Mouse (Mus musculus) MEL (cell line): ENCODE measurements around the gene Upf1. TPM values are rescaled to one million over a fixed set of nuclear protein-coding genes. Genes with fewer than 3 reads are reported as not detected.

ENCODE experiments used
- DNase-seq: peaks from one replicate; pipeline ENCODE4 v3.0.0; 2011; ENCODE audit warnings: low read depth, low spot score
- H3K27ac ChIP-seq: 2 replicates; pipeline ENCODE4 v1.5.1; 2012; ENCODE audit warnings: low read depth, mild to moderate bottlenecking, control low read depth, low read length, moderate library complexity; ENCODE audit not compliant: control insufficient read depth
- H3K27me3 ChIP-seq, 2 experiments: fragments of 150-350 bp in 1 of 2; sonication (generic) in 1 of 2; 2 replicates each; pipeline ENCODE4 v1.6.1; 2012; ENCODE audit warnings: low read length in 2 of 2, mild to moderate bottlenecking in 2 of 2, improper control_type of control experiment in 1 of 2, moderate library complexity in 1 of 2; ENCODE audit not compliant: insufficient read depth in 2 of 2, control insufficient read depth in 1 of 2
- H3K36me3 ChIP-seq, 2 experiments: 2 replicates each; pipeline ENCODE4 v1.6.1; 2012 to 2014; ENCODE audit warnings: low read length in 2 of 2, improper control_type of control experiment in 1 of 2, inconsistent platforms in 1 of 2, mild to moderate bottlenecking in 1 of 2; ENCODE audit not compliant: insufficient read depth in 2 of 2, control insufficient read depth in 1 of 2
- H3K4me1 ChIP-seq, 2 experiments: fragments of 150-350 bp in 1 of 2; sonication (generic) in 1 of 2; 2 replicates each; pipeline ENCODE4 v1.6.1; 2012; ENCODE audit warnings: low read length in 2 of 2, improper control_type of control experiment in 1 of 2, mild to moderate bottlenecking in 1 of 2; ENCODE audit not compliant: insufficient read depth in 2 of 2, control insufficient read depth in 1 of 2
- H3K4me3 ChIP-seq, 2 experiments: fragments of 150-350 bp in 1 of 2; sonication (generic) in 1 of 2; 2 replicates each; pipeline ENCODE4 v1.5.1; 2012; ENCODE audit warnings: low read depth in 2 of 2, low read length in 2 of 2, mild to moderate bottlenecking in 2 of 2, moderate library complexity in 2 of 2, control low read depth in 1 of 2, improper control_type of control experiment in 1 of 2; ENCODE audit not compliant: control insufficient read depth in 1 of 2, insufficient read depth in 1 of 2
- H3K79me2 ChIP-seq: 2 replicates; pipeline ENCODE4 v1.6.1; 2012; ENCODE audit warnings: mild to moderate bottlenecking, low read length, moderate library complexity; ENCODE audit not compliant: control insufficient read depth, poor library complexity, insufficient read depth
- H3K9ac ChIP-seq: 2 replicates; pipeline ENCODE4 v1.6.1; 2012; ENCODE audit warnings: low read depth, mild to moderate bottlenecking, control low read depth, low read length, moderate library complexity; ENCODE audit not compliant: control insufficient read depth, poor library complexity, severe bottlenecking
- H3K9me3 ChIP-seq: fragments of 150-350 bp; sonication (generic); replicated peaks from 2 replicates; pipeline ENCODE4 v1.6.1; 2012; ENCODE audit warnings: mild to moderate bottlenecking, low read length, improper control_type of control experiment, moderate library complexity; ENCODE audit not compliant: insufficient read depth
- BHLHE40 ChIP-seq: IDR thresholded peaks from 2 replicates; pipeline ENCODE4 v1.6.1; 2012; ENCODE audit warnings: low read depth, mild to moderate bottlenecking, inconsistent platforms, low read length, improper control_type of control experiment, borderline replicate concordance
- CHD2 ChIP-seq: IDR thresholded peaks from 2 replicates; pipeline ENCODE4 v1.6.1; 2011; ENCODE audit warnings: low read length, improper control_type of control experiment
- CTCF ChIP-seq, 3 experiments: IDR thresholded peaks in 2 of 3; conservative IDR thresholded peaks in 1 of 3; 2 replicates each; pipeline ENCODE4 v1.5.1; 2011 to 2012; ENCODE audit warnings: low read length in 3 of 3, low read depth in 2 of 3, mild to moderate bottlenecking in 2 of 3, improper control_type of control experiment in 1 of 3, inconsistent platforms in 1 of 3, mixed read lengths in 1 of 3, moderate library complexity in 1 of 3; ENCODE audit not compliant: control insufficient read depth in 1 of 3, insufficient read depth in 1 of 3, poor library complexity in 1 of 3, severe bottlenecking in 1 of 3
- ELF1 ChIP-seq: IDR thresholded peaks from 2 replicates; pipeline ENCODE4 v1.6.1; 2014; ENCODE audit warnings: low read depth, mild to moderate bottlenecking, inconsistent platforms, low read length, improper control_type of control experiment, moderate library complexity
- EP300 ChIP-seq, 2 experiments: IDR thresholded peaks; 2 replicates each; pipeline ENCODE4 v1.6.1; 2011; ENCODE audit warnings: improper control_type of control experiment in 2 of 2, low read length in 2 of 2, low read depth in 1 of 2, mild to moderate bottlenecking in 1 of 2
- ETS1 ChIP-seq: IDR thresholded peaks from 2 replicates; pipeline ENCODE4 v1.6.1; 2012; ENCODE audit warnings: low read depth, mild to moderate bottlenecking, inconsistent platforms, low read length, improper control_type of control experiment, moderate library complexity
- GABPA ChIP-seq: IDR thresholded peaks from 2 replicates; pipeline ENCODE4 v1.6.1; 2012; ENCODE audit warnings: low read depth, mild to moderate bottlenecking, inconsistent platforms, low read length, improper control_type of control experiment, moderate library complexity
- HCFC1 ChIP-seq: IDR thresholded peaks from 2 replicates; pipeline ENCODE4 v1.6.1; 2012; ENCODE audit warnings: low read depth, mild to moderate bottlenecking, inconsistent platforms, low read length, improper control_type of control experiment, moderate library complexity
- MAZ ChIP-seq: IDR thresholded peaks from 2 replicates; pipeline ENCODE4 v1.6.1; 2012; ENCODE audit warnings: low read depth, mild to moderate bottlenecking, inconsistent platforms, low read length, improper control_type of control experiment
- MXI1 ChIP-seq: IDR thresholded peaks from 2 replicates; pipeline ENCODE4 v1.6.1; 2011; ENCODE audit warnings: mild to moderate bottlenecking, low read depth, low read length, improper control_type of control experiment
- MYB ChIP-seq: IDR thresholded peaks from 2 replicates; pipeline ENCODE4 v1.6.1; 2011; ENCODE audit warnings: mild to moderate bottlenecking, low read depth, low read length, improper control_type of control experiment
- NELFE ChIP-seq: IDR thresholded peaks from 2 replicates; pipeline ENCODE4 v1.6.1; 2011; ENCODE audit warnings: low read depth, low read length, improper control_type of control experiment
- NRF1 ChIP-seq: IDR thresholded peaks from 2 replicates; pipeline ENCODE4 v1.6.1; 2014; ENCODE audit warnings: low read depth, mild to moderate bottlenecking, inconsistent platforms, low read length, improper control_type of control experiment, moderate library complexity; ENCODE audit not compliant: poor library complexity, insufficient read depth, severe bottlenecking
- POLR2A ChIP-seq, 2 experiments: IDR thresholded peaks; 2 replicates each; pipeline ENCODE4 v1.6.1; 2011 to 2012; ENCODE audit warnings: low read length in 2 of 2, mild to moderate bottlenecking in 2 of 2, control low read depth in 1 of 2, improper control_type of control experiment in 1 of 2, low read depth in 1 of 2, moderate library complexity in 1 of 2; ENCODE audit not compliant: control insufficient read depth in 1 of 2, insufficient read depth in 1 of 2, poor library complexity in 1 of 2
- POLR2AphosphoS2 ChIP-seq: IDR thresholded peaks from 2 replicates; pipeline ENCODE4 v1.6.1; 2011; ENCODE audit warnings: low read length, improper control_type of control experiment
- POLR2AphosphoS5 ChIP-seq: IDR thresholded peaks from 2 replicates; pipeline ENCODE4 v1.6.1; 2012; ENCODE audit warnings: low read depth, borderline replicate concordance, mild to moderate bottlenecking, inconsistent platforms, low read length, moderate library complexity, mixed read lengths
- RCOR1 ChIP-seq: IDR thresholded peaks from 2 replicates; pipeline ENCODE4 v1.6.1; 2012; ENCODE audit warnings: low read depth, mild to moderate bottlenecking, inconsistent platforms, low read length, improper control_type of control experiment
- SIN3A ChIP-seq: IDR thresholded peaks from 2 replicates; pipeline ENCODE4 v1.6.1; 2012; ENCODE audit warnings: low read length, improper control_type of control experiment, inconsistent platforms
- SMC3 ChIP-seq: IDR thresholded peaks from 2 replicates; pipeline ENCODE4 v1.6.1; 2011; ENCODE audit warnings: low read depth, low read length, improper control_type of control experiment
- TBP ChIP-seq: IDR thresholded peaks from 2 replicates; pipeline ENCODE4 v1.8.0; 2011; ENCODE audit warnings: low read depth, low read length, improper control_type of control experiment
- TCF12 ChIP-seq: IDR thresholded peaks from 2 replicates; pipeline ENCODE4 v1.6.1; 2014; ENCODE audit warnings: low read depth, mild to moderate bottlenecking, inconsistent platforms, low read length, improper control_type of control experiment, moderate library complexity
- UBTF ChIP-seq: IDR thresholded peaks from 2 replicates; pipeline ENCODE4 v1.6.1; 2012; ENCODE audit warnings: low read depth, mild to moderate bottlenecking, inconsistent platforms, low read length, improper control_type of control experiment, moderate library complexity, borderline replicate concordance; ENCODE audit not compliant: insufficient read depth
- ZC3H11A ChIP-seq: IDR thresholded peaks from 2 replicates; pipeline ENCODE4 v1.6.1; 2012; ENCODE audit warnings: low read depth, mild to moderate bottlenecking, inconsistent platforms, low read length, improper control_type of control experiment
- ZKSCAN1 ChIP-seq: IDR thresholded peaks from 2 replicates; pipeline ENCODE4 v1.6.1; 2012; ENCODE audit warnings: low read depth, mild to moderate bottlenecking, inconsistent platforms, low read length, improper control_type of control experiment, moderate library complexity
- ZMIZ1 ChIP-seq: IDR thresholded peaks from 2 replicates; pipeline ENCODE4 v1.6.1; 2012; ENCODE audit warnings: low read depth, mild to moderate bottlenecking, inconsistent platforms, low read length, improper control_type of control experiment, moderate library complexity
- ZNF384 ChIP-seq: IDR thresholded peaks from 2 replicates; pipeline ENCODE4 v1.6.1; 2012; ENCODE audit warnings: low read depth, mild to moderate bottlenecking, inconsistent platforms, low read length, improper control_type of control experiment
- polyA plus RNA-seq, 2 experiments: library from polyadenylated mRNA; stranded (reverse) in 1 of 2; unstranded in 1 of 2; fragments of >175 nt in 1 of 2; fragments of >200 nt in 1 of 2; gene quantifications; 2 replicates each; pipeline versions ENCODE4 v1.2.1 to v1.2.4; 2012; ENCODE audit warnings: low replicate concordance in 2 of 2, low read depth in 1 of 2; ENCODE audit not compliant: insufficient read length in 2 of 2, insufficient read depth in 1 of 2, missing spikeins in 1 of 2
- total RNA-seq: library from RNA; depleted of rRNA; stranded (reverse); fragments of 300-350 nt; gene quantifications from 2 replicates; pipeline ENCODE4 v1.2.3, GENCODE M21; 2012; rRNA removed

The Upf1 gene
- total and polyA plus RNA-seq, 3 experiments: 55.4 to 289 (median 89.5) TPM

GRCm38 (mm10) chr8:70282603-70283135 lies 70.4 kb downstream of the Upf1 start, which contains the start of gene Homer3:
Gene Homer3, plus strand, starts transcription at chr8:70282827.
- Histone ChIP-seq H3K79me2 (peaks cover 5% of the 10 kb centered on the region; the same call in 1 of the 2 replicates), H3K4me1 (peaks cover 0 to 10% of the 10 kb centered on the region in 2 experiments; a peak in 3 of 4 replicates), H3K27ac (peak within 1 kb of the TSS; percentile 39; the same call in 1 of the 2 replicates), H3K27me3 (no peaks in the 10 kb centered on the region), H3K9ac (peak within 1 kb of the TSS; percentile 97), H3K9me3 (no peaks in the 10 kb centered on the region), H3K4me3 (peak within 1 kb of the TSS; percentile 89 to 90), H3K36me3 (peaks cover 0 to 2% of the 10 kb centered on the region in 2 experiments; a peak in 2 of 4 replicates)
- no peak for TF ChIP-seq BHLHE40
- TF ChIP-seq NELFE: peak; percentile 62; the same call in 1 of the 2 replicates
- TF ChIP-seq EP300 (IDR thresholded peaks at IDR 0.05; ENCODE audit: low read depth in 1 of 2, low read length in 2 of 2): peak in 1 of 2 experiments; percentile 43; a peak in 2 of 4 replicates
- peak; percentile 52; the same call in 1 of the 2 replicates for TF ChIP-seq UBTF
- TF ChIP-seq SMC3: peak; percentile 46
- TF ChIP-seq ETS1: peak; percentile 36; the same call in 1 of the 2 replicates
- TF ChIP-seq MYB: no peak; the same call in 1 of the 2 replicates
- no peak for TF ChIP-seq TBP
- TF ChIP-seq ELF1: peak; percentile 78
- no peak for TF ChIP-seq RCOR1
- TF ChIP-seq POLR2AphosphoS2: no peak
- TF ChIP-seq POLR2A (IDR thresholded peaks at IDR 0.05; ENCODE audit: control insufficient read depth in 1 of 2, insufficient read depth in 1 of 2, low read depth in 1 of 2, low read length in 2 of 2, poor library complexity in 1 of 2): peak; percentile 35 to 76; a peak in 3 of 4 replicates
- TF ChIP-seq ZKSCAN1: no peak
- TF ChIP-seq HCFC1: peak; percentile 81
- peak; percentile 43 for TF ChIP-seq TCF12
- 0 out of 2 replicates have a peak, but pooled peaks have one; percentile 18 for TF ChIP-seq ZNF384
- TF ChIP-seq ZMIZ1: 0 out of 2 replicates have a peak, but pooled peaks have one; percentile 40
- TF ChIP-seq ZC3H11A: peak; percentile 1; the same call in 1 of the 2 replicates
- peak in 2 of 3 experiments; percentile 81 to 99; a peak in 5 of 6 replicates for TF ChIP-seq CTCF (IDR thresholded peaks at IDR 0.05 in 2 of 3, conservative IDR thresholded peaks at IDR 0.05 in 1 of 3; ENCODE audit: control insufficient read depth in 1 of 3, insufficient read depth in 1 of 3, low read depth in 2 of 3, low read length in 3 of 3, poor library complexity in 1 of 3, severe bottlenecking in 1 of 3)
- peak; percentile 58; the same call in 1 of the 2 replicates for TF ChIP-seq CHD2
- TF ChIP-seq NRF1: peak; percentile 46; the same call in 1 of the 2 replicates
- TF ChIP-seq POLR2AphosphoS5: no peak
- peak; percentile 42; the same call in 1 of the 2 replicates for TF ChIP-seq MXI1
- TF ChIP-seq MAZ: peak; percentile 99
- TF ChIP-seq SIN3A: no peak; the same call in 1 of the 2 replicates
- TF ChIP-seq GABPA: no peak
- peak; percentile 94 for DNase-seq

Other genes starting within 250 kb of the Upf1 start
- gene Ncan, start 232.4 kb downstream of the Upf1 start, total RNA-seq: not detected in 2 replicates
- gene Ncan, start 232.4 kb downstream of the Upf1 start, polyA plus RNA-seq: not detected
- gene Nr2c2ap, start 221.9 kb downstream of the Upf1 start, total RNA-seq: 20.8 and 24.6 TPM in 2 replicates
- 10 to 100 TPM in 1 of 2 experiments, not detected in 1; 55.7 TPM for gene Nr2c2ap, start 221.9 kb downstream of the Upf1 start, polyA plus RNA-seq
- gene Rfxank, start 214.1 kb downstream of the Upf1 start, total RNA-seq: 5.0 and 5.5 TPM in 2 replicates
- 1 to 10 TPM in 1 of 2 experiments, not detected in 1; 7.2 TPM for gene Rfxank, start 214.1 kb downstream of the Upf1 start, polyA plus RNA-seq
- gene Borcs8, start 213.8 kb downstream of the Upf1 start, total RNA-seq: 49.5 and 62.8 TPM in 2 replicates
- gene Borcs8, start 213.8 kb downstream of the Upf1 start, polyA plus RNA-seq: 10 to 100 TPM in 1 of 2 experiments, not detected in 1; 73.0 TPM
- 2.0 and 2.5 TPM in 2 replicates for gene Mef2b, start 213.6 kb downstream of the Upf1 start, total RNA-seq
- gene Mef2b, start 213.6 kb downstream of the Upf1 start, polyA plus RNA-seq: 1 to 10 TPM in 1 of 2 experiments, not detected in 1; 6.5 TPM
- 45.1 and 50.7 TPM in 2 replicates for gene Tmem161a, start 180.9 kb downstream of the Upf1 start, total RNA-seq
- gene Tmem161a, start 180.9 kb downstream of the Upf1 start, polyA plus RNA-seq: 10 to 100 TPM in 1 of 2 experiments, not detected in 1; 51.4 TPM
- gene Slc25a42, start 141.0 kb downstream of the Upf1 start, total RNA-seq: 4.4 and 5.2 TPM in 2 replicates
- 10 to 100 TPM in 1 of 2 experiments, not detected in 1; 12.1 TPM for gene Slc25a42, start 141.0 kb downstream of the Upf1 start, polyA plus RNA-seq
- 23.9 and 25.3 TPM in 2 replicates for gene Sugp2, start 119.1 kb downstream of the Upf1 start, total RNA-seq
- 10 to 100 TPM in 1 of 2 experiments, not detected in 1; 27.4 TPM for gene Sugp2, start 119.1 kb downstream of the Upf1 start, polyA plus RNA-seq
- 50.2 and 63.9 TPM in 2 replicates for gene Armc6, start 118.8 kb downstream of the Upf1 start, total RNA-seq
- gene Armc6, start 118.8 kb downstream of the Upf1 start, polyA plus RNA-seq: 10 to 100 TPM in 1 of 2 experiments, not detected in 1; 39.5 TPM
- gene Homer3, start 70.5 kb downstream of the Upf1 start, total RNA-seq: 8.2 and 12.2 TPM in 2 replicates
- gene Homer3, start 70.5 kb downstream of the Upf1 start, polyA plus RNA-seq: 10 to 100 TPM in 1 of 2 experiments, not detected in 1; 22.8 TPM
- 94.1 and 102 TPM in 2 replicates for gene Ddx49, start 50.8 kb downstream of the Upf1 start, total RNA-seq
- 100 to 1,000 TPM in 1 of 2 experiments, not detected in 1; 116 TPM for gene Ddx49, start 50.8 kb downstream of the Upf1 start, polyA plus RNA-seq
- gene Cope, start 50.8 kb downstream of the Upf1 start, total RNA-seq: 132 and 134 TPM in 2 replicates
- gene Cope, start 50.8 kb downstream of the Upf1 start, polyA plus RNA-seq: 100 to 1,000 TPM in 1 of 2 experiments, not detected in 1; 232 TPM
- gene Cers1, start 37.5 kb downstream of the Upf1 start, total RNA-seq: 3.4 and 5.0 TPM in 2 replicates
- gene Cers1, start 37.5 kb downstream of the Upf1 start, polyA plus RNA-seq: 1 to 10 TPM in 1 of 2 experiments, not detected in 1; 7.7 TPM
- gene Gdf1, start 23.5 kb downstream of the Upf1 start, total RNA-seq: 1.9 and 2.6 TPM in 2 replicates
- gene Gdf1, start 23.5 kb downstream of the Upf1 start, polyA plus RNA-seq: 1 to 10 TPM in 1 of 2 experiments, not detected in 1; 1.9 TPM
- gene Comp, start 20.3 kb upstream of the Upf1 start, total RNA-seq: not detected in 2 replicates
- gene Comp, start 20.3 kb upstream of the Upf1 start, polyA plus RNA-seq: under 1 TPM in 1 of 2 experiments, not detected in 1; 0.54 TPM
- gene Crtc1, start 86.3 kb upstream of the Upf1 start, total RNA-seq: 3.0 and 3.3 TPM in 2 replicates
- gene Crtc1, start 86.3 kb upstream of the Upf1 start, polyA plus RNA-seq: 10 to 100 TPM in 1 of 2 experiments, not detected in 1; 18.0 TPM
- 7.6 and 8.0 TPM in 2 replicates for gene Klhl26, start 123.7 kb upstream of the Upf1 start, total RNA-seq
- gene Klhl26, start 123.7 kb upstream of the Upf1 start, polyA plus RNA-seq: 10 to 100 TPM in 1 of 2 experiments, not detected in 1; 11.4 TPM
- gene Tmem59l, start 134.1 kb upstream of the Upf1 start, total RNA-seq: not detected in 2 replicates
- not detected for gene Tmem59l, start 134.1 kb upstream of the Upf1 start, polyA plus RNA-seq
- gene Crlf1, start 139.9 kb upstream of the Upf1 start, total RNA-seq: 3.8 and 6.6 TPM in 2 replicates
- gene Crlf1, start 139.9 kb upstream of the Upf1 start, polyA plus RNA-seq: 10 to 100 TPM in 1 of 2 experiments, not detected in 1; 26.6 TPM
- 200 and 204 TPM in 2 replicates for gene Rex1bd, start 153.5 kb upstream of the Upf1 start, total RNA-seq
- 100 to 1,000 TPM in 1 of 2 experiments, not detected in 1; 145 TPM for gene Rex1bd, start 153.5 kb upstream of the Upf1 start, polyA plus RNA-seq
- gene Uba52, start 157.5 kb upstream of the Upf1 start, total RNA-seq: 3,582 and 3,633 TPM in 2 replicates
- gene Uba52, start 157.5 kb upstream of the Upf1 start, polyA plus RNA-seq: 1,000 to 10,000 TPM in 1 of 2 experiments, not detected in 1; 2,814 TPM
- gene Fkbp8, start 174.4 kb upstream of the Upf1 start, total RNA-seq: 212 and 215 TPM in 2 replicates
- gene Fkbp8, start 174.4 kb upstream of the Upf1 start, polyA plus RNA-seq: 100 to 1,000 TPM in 1 of 2 experiments, not detected in 1; 349 TPM
- 49.1 and 54.4 TPM in 2 replicates for gene Kxd1, start 174.7 kb upstream of the Upf1 start, total RNA-seq
- 10 to 100 TPM in 1 of 2 experiments, not detected in 1; 77.4 TPM for gene Kxd1, start 174.7 kb upstream of the Upf1 start, polyA plus RNA-seq
- gene Ell, start 186.2 kb upstream of the Upf1 start, total RNA-seq: 10.8 and 12.4 TPM in 2 replicates
- gene Ell, start 186.2 kb upstream of the Upf1 start, polyA plus RNA-seq: 10 to 100 TPM in 1 of 2 experiments, not detected in 1; 25.9 TPM
- gene Isyna1, start 241.1 kb upstream of the Upf1 start, total RNA-seq: 84.1 and 90.9 TPM in 2 replicates
- 100 to 1,000 TPM in 1 of 2 experiments, not detected in 1; 189 TPM for gene Isyna1, start 241.1 kb upstream of the Upf1 start, polyA plus RNA-seq